Mouse (Mus musculus) lung, postnatal 10 days (tissue): ENCODE measurements around the gene Cpa5.
A peak's percentile ranks its signal among the peaks of the same experiment; 100 is the strongest.

Experiments
- DNase-seq: peaks from one replicate; pipeline ENCODE4 v3.0.0; 2021

Gene Cpa5

DNA sequence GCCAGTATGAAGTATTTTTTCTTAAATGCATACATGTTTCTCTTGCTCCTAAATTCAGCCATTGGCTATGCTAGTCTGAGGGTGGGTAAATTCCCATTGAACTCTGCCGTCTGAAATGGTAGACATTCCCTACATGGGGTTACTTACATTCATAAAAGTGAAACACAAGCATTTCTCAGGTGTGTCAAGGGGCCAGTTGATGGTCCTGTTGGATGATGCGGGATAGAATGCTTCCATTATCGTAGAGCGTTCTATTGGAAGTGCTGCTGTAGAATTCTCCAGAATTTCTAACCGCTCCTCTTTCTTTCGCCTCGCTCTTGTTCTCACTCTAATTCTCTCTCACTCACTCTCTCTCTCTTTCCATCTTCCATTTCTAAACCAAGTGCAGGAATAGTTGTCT, at the start of gene Cpa5:
Gene Cpa5, plus strand, starts transcription at position 301 of the 400 bp plus-strand sequence.
- no peak for DNase-seq

DNA sequence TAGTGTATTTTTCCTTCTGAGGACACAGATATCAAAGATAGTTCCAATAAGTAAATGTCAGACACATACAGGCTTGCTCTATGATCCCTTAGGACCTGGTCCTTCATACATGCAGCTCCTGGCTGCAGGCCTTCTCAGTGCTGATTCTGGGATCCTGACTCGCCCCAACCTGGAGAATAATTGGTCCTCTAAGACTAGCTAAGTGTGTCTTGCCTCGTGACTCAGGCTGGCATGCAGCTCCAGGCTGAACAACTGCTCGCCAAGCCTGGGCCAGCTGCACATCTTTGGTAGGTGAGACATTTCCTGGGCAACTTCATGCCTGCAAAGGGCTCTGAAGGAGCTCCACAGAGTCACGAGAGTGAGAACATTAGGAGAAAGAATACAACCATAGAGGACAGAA, 48.7 kb upstream of the Cpa5 start:
- no peak for DNase-seq

DNA sequence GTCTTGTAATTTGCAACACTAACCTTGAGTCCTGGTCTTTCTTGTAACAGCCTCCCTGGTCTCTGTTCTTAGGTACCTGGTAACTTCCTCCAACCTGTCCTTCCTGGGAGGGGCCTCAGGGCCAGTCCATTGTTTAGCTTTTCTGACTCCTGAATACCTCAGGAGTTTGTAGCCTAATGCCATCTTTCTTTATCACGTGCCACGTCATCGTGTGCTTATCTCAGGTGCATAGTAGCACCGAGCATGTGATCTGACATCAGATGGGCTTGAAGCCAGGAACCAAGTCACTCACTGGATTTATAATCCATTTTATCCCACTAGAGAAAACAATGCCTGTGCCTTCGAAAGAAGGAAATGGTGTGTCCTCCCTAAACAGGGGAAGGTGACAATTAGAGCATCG, 47.2 kb upstream of the Cpa5 start:
- DNase-seq = no peak

DNA sequence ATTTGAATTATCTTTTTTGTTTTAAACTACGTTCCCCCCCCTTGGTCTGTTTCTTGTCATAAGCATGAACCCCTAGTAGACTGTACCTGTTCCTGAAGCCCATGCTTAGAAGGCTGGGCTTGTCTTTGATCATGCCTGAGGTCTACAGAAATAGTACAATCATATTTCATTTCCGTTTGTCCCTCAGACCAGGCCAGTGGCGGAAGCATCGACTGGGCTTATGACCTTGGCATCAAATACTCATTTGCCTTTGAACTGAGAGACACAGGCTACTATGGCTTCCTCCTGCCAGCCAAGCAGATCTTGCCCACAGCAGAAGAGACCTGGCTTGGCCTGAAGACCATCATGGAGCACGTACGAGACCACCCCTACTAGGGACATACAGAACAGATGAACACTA, 46.8 kb upstream of the Cpa5 start:
- no peak for DNase-seq

DNA sequence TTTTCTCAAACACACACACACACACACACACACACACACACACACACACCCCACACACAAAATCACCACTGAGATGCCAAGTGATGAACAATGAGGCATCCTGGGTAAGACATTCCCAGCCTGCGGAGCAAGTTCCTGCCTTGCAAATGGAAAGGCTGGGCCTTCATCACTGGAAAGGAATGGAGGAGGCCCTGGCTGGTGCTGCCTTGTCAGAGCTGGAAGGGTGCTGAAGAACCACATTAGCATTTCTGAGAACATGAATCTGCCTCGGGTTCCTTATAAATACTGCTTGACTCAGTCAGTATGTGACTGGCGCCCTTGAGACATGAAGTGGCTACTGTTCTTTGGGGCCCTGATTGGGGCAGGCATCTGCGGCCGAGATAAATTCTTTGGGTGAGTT, 42.7 kb upstream of the Cpa5 start, which contains the start of gene Cpa4:
Gene Cpa4, plus strand, starts transcription at position 301 of the 400 bp plus-strand sequence.
- DNase-seq = no peak

DNA sequence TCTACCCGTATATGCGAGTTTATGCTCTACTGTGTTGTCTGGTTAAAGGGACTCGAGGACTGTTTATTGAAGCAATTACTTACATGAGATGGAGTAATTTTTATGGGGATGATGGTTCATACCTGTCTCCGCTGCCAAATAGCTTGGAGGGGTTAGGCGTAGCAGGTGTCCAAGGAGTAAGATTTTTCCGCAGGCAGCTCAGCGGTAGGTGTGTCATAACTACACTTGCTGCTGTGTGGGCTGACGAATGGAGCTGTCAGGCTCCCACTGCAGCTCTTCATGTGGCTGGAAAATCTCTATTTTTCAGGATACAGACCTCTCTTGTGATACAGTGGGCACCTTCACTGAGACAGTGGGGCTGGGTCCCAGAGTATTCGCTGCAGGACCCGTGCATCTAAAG, 41.5 kb upstream of the Cpa5 start:
- DNase-seq = no peak

DNA sequence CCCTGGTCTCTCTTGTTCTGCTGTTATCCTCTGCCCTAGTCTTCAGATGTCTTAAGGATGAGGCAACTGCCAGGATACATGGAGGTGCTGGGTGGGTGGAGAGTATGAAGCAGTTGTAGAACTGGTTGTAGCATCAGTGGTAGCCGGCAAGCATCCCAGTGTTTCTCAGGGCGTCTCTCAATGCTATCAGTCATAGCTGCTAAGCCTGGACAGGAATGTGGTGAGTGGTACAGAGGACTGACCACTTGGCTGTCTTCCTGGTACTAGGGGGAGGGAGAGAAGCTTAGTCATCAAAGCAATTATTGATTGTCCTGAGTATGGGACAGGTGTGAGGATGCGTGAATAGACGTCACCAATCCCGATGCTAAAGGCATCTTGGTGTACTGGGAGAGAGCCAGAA, 40.8 kb upstream of the Cpa5 start:
- no peak for DNase-seq

DNA sequence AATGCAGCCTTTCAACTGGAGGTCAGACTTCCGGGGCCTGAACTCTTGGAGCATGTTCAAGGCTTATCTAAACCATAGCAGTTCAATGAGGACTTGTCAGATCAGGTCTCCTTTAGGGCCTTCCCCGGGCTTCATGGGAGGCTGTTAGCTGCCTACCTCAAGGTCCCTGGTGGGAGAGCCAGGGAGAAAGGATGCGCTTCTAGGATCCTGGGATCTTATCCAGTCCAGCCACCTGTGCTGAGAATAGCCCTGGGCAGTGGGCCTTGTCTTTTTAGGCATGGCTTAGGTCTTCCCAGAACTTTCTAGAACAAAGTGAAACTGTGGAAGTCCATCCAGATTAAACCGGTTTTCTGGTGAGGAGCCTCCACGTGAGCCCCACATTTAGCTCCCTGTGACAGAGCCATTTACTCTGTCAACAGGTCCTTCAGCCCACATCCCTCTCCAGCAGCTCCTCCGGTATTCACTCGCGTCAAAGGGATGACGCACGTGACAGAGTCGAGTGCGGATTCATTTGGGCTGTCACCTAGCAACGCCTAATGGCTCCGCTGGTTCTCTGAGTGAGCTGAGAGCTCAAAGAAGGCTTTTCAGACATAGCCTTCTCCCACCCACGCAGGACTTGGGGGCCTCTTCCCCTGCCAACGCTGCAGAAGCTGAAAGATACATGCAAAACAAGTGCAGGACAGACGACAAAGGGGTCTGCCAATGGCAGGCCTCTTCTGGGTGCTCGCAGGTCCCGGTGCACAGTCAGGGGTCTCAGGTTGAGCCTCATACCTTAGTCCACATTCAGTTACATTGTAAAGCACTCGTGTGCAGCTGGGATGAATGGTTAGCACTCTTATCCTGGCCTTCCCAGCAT, 38.1 kb upstream of the Cpa5 start:
- peak; percentile 66 for DNase-seq

DNA sequence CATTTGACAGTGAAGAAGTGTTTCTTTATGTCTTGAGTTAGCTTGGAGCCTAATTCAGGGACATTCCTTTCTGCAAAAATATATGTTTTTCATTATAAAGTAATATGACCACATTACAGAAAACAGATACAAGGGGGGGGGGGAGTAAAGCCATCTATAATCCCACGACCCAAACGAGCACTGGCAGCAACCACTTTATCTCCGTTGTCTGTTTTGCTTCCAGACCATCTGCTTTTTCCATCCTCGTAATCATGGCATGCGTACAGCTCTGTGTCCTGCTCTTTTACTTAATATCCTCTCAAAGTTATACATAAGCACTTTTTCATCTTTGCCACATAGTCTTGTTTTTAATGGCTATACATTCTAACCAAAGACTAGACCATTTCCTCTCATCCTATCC, 37.4 kb upstream of the Cpa5 start:
- DNase-seq = no peak

DNA sequence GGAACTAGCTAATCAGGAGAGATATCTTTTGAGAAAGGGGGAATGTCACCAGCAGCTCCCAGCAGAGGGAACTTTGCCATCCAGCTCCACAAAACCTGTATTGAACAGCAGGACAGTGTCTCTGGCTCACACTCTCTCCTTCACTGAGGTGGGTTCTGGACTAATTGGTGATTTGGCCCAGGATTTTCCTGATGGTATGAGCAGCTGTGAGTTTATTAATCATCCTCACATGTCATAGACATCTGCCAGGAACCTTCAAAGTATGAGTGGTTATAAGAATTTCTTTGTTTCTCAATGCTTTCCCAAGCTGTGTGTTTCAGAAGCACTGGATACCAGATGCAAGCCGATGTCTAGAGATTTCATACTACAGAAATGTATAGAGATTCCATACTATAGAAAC, 35.9 kb upstream of the Cpa5 start:
- no peak for DNase-seq

DNA sequence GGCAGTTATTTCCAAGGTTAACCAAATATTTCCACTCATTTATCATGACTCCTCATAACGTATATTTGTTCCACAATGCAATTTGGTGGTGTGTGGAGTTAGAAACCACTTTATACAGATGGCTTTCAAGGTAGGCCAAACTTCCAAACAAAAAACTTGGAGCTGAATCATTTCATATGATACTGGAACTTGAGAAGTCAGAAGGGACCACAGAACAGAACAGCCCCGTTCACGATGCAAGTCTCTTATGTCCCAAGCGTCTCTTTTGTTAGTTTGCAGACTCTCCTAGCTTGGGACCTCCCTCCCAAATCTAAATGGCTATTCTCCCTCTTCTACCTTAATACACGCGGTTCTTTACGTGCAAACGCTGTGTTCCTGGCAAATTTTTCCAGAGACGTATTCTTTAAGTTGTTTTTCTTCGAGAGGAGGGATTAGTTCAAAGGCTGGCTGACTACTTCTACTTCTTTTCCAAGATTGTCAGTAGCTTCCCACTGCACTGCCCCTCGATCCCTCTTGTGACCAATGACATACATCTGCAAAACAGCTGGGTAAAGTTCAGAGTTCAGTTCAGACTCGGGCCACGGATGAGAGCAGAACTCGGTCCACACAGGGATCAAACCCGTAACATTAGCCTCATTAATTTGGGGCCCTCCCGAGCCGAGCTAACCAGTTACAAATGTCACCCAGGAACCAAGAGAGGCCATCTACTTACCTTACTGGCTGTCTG, 34.2 kb upstream of the Cpa5 start:
- DNase-seq = no peak

DNA sequence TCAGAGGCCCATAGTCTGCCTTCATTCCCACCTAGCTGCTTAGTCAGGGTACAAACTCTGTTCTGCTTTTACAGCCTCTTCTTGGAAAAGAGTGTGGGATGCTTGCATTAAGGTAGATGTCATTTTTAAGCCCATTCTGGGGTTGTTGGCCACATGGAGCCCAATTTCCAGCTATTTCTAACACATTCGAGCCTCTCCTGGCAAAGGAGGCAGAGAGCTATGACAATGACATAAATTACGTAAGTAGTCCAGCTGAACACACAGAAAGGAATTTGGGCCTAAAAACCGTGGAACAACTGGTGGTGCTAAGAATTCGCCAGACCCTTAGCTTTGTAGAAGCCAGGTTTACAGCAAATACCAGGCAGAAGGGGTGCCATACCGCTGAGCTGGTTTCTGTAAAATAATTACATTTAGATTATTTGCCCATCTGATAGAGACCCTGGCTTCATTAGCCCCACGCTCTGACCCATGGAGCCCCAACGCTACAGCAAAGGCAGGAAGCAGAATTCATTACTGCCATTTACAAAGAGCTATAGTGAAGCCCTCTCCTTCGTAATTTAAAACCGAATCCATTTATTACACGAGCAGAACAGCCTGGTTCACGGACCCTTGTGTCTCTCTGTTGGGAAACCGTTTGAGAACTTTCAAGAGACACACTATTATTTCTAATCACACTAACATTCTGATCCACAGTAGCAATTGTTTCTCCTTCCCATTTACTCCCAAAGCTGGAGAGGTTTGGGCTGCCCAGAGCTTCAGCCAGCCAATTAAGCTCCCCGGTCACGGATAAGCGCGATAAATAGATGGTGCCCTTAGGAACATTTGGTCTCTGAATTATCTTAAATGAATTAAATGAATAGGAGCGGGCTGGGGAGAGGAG, 30.6 kb upstream of the Cpa5 start:
- no peak for DNase-seq

DNA sequence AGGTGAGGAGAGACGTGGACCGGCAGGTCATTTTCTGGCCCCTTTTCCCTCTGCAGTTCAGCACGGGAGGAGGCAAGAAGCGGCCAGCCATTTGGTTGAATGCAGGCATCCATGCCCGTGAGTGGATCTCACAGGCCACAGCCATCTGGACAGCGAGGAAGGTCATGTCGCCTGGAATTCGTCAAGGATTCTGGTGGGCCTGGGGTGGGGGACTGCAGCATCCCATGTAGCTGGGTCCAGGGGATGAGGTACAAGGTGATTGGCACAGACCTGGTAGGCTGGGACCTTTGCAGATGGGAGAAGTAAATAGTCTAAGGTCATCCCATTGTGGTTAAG, 30.0 kb upstream of the Cpa5 start:
- no peak for DNase-seq

DNA sequence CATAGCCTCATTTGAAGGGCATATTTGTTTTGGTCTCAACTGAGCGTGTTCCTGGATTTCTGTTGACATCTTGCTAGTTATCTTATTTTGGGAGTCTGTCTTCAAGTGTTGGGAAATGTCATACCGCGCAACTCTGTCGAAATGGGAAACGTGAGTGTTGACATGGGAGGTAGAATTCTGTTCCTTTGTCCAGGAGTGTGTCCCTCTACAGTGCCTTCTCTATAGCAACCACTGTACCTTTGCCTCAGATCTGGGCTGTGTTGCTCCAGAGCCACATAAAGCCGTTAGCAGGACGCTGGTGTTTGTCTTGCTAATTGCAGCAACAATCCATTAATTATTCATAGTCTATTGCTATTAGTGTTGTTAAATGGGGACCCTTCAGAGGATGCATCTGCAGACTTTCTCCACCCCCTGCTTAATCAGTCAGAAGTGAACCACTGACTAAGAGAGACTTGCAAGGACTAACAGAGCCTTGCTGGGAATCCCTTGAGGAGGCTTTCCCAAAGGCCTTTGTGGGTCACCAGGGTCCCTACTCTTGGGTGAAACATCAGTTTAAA, 23.8 kb upstream of the Cpa5 start:
- no peak for DNase-seq

DNA sequence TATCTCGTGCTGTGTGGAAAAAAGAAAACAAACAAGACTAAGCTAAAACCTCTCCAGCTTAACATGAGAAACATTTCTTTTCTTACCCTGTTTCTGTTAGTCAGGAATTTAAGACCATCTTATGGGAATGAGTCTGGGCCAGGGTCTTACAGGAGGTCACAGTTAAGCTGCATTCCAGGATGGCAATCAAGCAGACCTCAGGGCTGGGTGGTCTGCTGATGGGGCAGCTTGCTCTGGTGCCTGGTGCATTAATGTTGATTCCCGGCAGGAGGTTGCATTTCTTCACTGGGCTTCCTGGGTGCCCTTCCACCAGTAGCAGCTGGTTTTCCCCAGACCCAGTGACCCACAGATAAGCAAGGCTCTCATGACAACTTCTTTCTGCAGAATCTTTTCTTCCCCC, 21.0 kb upstream of the Cpa5 start:
- no peak for DNase-seq

DNA sequence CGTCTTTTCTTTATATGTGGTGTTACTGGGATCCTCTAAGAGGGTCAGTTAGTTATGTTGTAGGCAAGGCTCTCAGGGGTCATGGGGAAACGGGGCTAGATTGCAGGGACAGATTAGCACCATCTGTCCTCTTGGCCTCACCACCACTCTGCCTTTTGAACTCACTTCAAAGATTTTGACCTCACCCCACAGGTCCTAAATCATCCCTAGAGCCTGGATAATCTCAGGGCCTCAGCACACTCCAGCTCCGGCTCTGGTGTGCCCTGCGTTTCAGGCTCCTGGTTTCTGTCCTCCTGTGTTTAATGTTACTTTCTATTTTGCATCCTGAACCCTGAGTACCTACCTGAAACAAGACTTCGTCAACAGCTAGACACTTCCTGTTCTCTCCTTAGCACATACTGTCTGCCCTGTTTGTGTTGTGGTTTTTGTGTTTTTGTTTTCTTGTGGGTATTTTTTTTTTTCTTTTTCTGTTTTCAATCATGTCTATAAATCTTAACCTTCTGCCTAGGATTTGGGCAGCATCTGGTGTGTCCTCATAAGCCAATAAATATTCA, 18.9 kb upstream of the Cpa5 start:
- no peak for DNase-seq

DNA sequence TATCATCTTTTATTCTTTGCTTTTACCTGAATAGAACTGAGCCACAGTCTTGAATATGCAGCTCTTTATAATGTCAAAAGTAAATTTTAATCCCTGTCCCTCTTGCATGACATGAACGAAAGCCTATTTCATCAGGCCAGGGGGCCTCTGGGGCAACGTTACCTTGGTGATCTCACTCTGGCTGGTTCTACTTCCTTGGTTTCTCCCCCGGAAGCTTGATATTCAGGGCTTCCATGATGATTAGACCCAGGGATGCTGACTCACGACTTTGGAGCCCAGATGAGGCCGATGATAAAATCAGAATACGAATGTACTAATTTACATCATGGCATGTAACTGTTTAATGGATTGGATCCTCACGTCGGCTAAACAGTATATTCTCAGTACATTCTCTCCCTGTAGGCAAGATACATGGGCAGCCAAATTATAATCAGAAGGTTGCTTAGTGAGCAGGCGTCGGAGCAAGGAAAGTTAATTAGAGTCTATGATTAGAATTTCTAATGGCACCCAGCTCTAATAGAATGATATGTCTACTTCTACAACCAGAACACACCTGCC, 18.3 kb upstream of the Cpa5 start:
- no peak for DNase-seq

DNA sequence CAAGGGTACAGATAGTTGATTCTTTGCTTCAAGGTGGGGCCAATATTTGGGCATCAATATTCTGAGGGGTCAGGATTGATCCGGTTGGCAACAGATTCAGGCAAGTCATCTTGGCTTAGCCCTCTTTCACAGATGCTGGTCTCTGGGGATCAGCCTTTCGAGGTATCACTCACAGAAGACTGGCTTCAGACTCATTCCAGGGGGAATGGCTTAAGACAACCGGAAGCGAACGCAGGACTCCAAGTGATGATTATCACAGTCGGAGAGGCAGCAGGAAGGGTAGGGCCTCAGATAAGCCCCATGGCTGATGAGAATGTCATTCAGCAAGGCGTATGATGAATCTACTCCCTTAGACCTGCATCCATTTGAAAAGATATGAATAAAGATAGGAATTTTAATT, 16.4 kb upstream of the Cpa5 start:
- DNase-seq = no peak

DNA sequence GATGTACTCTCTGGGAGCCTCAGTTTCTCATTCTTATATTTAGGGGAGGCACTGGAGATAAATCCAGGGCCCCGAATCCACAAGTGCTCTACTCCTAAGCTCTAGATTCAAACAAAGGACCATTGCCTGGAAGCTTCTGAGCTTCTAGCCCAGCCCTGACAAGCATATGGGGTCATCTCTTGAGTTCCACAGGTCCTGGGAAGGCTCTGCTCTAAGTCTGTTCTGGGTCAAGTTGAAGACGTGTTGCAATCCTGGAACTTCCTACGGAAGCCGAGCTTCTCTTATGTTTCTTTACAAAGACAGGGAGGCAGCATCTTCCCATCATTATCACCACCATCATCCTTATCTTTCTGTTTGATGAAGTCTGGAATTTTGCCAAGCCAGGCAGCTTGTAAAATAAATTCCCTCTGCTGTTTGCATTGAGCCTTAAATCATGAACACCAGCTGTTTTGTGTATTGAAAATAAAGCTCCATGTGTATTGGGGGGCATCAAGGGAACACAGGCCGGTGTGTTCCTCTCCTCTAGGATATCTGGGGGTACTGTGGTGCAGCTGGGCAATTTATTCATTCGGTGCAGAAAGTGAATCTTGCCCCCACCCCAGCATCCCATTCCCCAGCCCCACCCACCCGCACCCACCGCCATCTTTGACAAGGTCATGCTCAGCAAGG, 14.4 kb upstream of the Cpa5 start:
- DNase-seq = no peak

DNA sequence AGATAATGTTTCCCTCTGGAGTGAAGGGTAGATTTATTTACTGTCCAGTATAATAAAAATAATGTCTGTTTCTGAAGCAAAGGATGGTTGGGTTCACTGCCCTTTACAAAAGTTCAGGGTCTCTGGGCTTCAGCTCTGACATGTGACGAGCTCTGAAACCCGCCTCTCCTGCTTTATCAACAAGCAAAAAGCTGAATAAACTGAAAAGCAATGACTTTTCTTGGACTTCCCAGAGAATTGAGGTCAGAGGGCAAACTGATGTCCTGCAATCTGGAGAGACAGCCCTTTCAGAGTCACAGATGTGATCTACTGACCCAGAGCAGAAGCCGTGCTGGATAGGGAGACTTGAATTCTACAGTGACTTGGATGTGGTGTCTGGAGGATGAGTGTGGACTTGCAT, 10.8 kb upstream of the Cpa5 start:
- DNase-seq = no peak

DNA sequence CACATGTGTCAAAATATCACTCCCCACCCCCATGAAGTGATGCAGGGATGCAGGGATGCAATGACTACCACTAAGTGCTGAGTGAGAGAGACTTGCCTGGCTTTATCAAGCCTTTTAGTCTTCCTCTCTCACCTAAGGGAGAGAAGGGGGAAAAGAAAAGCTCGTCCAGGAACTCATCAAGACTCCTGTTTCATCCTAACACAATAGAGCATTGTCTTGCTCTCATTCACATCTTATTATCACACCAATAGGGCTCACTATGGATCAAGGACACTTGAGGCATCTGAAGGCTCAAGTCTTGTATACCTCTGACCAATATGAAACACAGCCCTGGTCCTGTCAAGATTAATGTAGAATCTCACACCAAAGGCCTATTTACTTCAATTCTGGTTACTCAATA, 9.8 kb upstream of the Cpa5 start:
- DNase-seq = no peak

DNA sequence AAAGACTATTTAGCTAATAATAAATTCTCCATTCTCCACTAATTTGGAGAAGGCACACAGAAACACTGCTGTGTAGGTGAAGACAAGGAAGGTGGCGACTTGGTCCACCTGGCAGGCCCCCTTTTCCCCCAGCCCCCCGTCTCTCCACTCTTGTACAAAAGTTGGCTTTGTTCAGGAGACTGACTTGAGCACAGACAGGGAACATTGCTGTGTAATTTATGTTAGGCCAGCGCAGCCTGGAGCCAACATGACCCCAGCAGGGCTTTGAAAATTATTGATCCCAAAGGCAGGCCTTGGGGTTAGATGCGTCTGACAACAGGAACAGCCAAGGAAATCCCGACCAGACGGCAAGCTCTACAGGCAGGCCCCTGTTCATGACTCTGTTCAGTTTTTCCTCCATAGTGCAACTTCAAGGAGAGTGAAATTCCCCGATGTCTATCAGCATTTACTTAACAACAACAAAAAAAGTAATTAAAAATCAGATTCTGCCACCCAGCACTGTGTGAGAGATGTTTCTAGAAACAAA, 6.4 kb upstream of the Cpa5 start:
- DNase-seq = no peak
